Mouse (Mus musculus): Measurements from ENCODE around the gene Kif26b.

GRCm38 (mm10) chr1:178684991-178685680 lies 156.2 kb downstream of the Kif26b start:
- TF ChIP-seq CTCF (IDR thresholded peaks at IDR 0.05; ENCODE audit: borderline replicate concordance, insufficient read depth, low read depth, low read length) (no peak), POLR2A (IDR thresholded peaks at IDR 0.05; ENCODE audit: borderline replicate concordance, insufficient read depth, low read length) (no peak)

Data from cerebellum, adult 2 months (tissue).